Mouse (Mus musculus) brown adipose tissue, adult 24 weeks (tissue): ENCODE data around the gene Hist1h4d. TPM values are rescaled to one million over a fixed set of nuclear protein-coding genes. Genes with fewer than 3 reads are reported as not detected.
"Not testable (repeated sequence)": the region's sequence is repeated elsewhere in the genome, so short reads cannot be mapped to it uniquely, and the experiment has no call there.

Source experiments
- H3K27ac ChIP-seq: fragments of 200-500 bp; replicated peaks from 2 replicates; pipeline ENCODE4 v1.5.1; 2012; ENCODE audit warnings: low read depth, mild to moderate bottlenecking, low read length
- H3K4me1 ChIP-seq: fragments of 200-500 bp; 2 replicates; pipeline ENCODE4 v1.6.1; 2012; ENCODE audit warnings: low read length, mixed read lengths; ENCODE audit not compliant: control insufficient read depth, insufficient read depth, insufficient read length
- H3K4me3 ChIP-seq: fragments of 200-500 bp; 2 replicates; pipeline ENCODE4 v1.5.1; 2012; ENCODE audit warnings: low read depth, mild to moderate bottlenecking, low read length, moderate library complexity; ENCODE audit not compliant: insufficient read depth
- polyA plus RNA-seq: library from polyadenylated mRNA; stranded (reverse); fragments of >200 nt; gene quantifications from 2 replicates; pipeline ENCODE4 v1.2.4, GENCODE M21; 2012; ENCODE audit not compliant: missing spikeins, insufficient read depth, insufficient read length

Hist1h4d gene
- polyA plus RNA-seq, 1 experiment = not detected

DNA sequence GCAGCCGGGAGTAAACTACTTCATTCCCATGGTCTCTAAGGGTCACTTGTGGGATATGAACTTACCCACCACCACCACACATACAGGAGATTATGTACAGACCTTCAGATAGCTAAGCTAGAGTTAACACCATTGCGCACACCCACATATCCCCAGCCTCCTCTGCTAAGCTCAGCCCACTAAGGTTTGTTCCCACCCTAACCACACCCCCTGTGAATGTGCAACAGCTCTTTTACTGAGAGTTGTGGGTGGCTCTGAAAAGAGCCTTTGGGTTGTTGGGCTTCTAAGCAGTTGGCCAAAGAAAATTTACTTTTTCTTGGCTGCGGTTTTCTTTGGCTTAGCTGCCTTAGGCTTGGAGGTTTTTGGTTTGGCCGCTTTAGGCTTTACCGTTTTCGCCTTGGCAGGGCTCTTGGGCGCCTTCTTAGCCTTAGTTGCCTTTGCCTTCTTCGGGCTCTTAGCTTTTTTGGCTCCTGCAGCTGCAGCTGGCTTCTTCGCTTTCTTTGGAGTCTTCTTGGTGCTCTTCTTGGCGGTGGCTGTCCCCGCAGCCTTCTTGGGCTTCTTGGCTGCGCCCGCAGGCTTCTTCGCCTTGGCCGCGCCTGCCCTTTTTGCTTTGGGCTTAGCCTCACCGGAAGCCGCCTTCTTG, 40.3 kb downstream of the Hist1h4d start:
- Histone ChIP-seq H3K4me3 (peak overlapping the region; percentile 88), H3K4me1 (peaks cover 2% of the 10 kb centered on the region; the same call in 1 of the 2 replicates), H3K27ac (peak overlapping the region; percentile 30)

DNA sequence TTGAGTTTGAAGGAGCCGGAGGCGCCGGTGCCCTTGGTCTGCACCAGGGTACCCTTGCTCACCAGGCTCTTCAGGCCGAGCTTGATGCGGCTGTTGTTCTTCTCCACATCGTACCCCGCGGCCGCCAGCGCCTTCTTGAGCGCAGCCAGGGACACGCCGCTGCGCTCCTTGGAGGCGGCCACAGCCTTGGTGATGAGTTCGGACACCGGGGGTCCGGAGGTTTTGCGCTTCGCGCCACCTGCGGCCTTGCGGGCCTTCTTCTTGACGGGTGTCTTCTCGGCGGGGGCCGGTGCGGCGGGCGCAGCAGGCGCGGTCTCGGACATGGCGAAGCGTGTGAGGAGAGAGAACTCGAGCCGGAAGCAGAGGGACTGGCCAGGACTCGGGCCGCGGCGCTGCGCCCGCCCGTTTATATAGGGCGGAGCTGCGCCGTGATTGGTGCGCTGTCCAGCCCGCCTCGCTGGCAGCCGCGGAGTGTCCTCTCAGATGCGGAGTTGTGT, 40.8 kb downstream of the Hist1h4d start, which contains the start of gene Hist1h1e:
Gene Hist1h1e, minus strand, starts transcription at position 384 of the 497 bp plus-strand sequence.
- H3K4me1 ChIP-seq = not testable (repeated sequence)
- Histone ChIP-seq H3K4me3 (peak within 1 kb of the TSS; percentile 88), H3K27ac (peak within 1 kb of the TSS; percentile 82)

DNA sequence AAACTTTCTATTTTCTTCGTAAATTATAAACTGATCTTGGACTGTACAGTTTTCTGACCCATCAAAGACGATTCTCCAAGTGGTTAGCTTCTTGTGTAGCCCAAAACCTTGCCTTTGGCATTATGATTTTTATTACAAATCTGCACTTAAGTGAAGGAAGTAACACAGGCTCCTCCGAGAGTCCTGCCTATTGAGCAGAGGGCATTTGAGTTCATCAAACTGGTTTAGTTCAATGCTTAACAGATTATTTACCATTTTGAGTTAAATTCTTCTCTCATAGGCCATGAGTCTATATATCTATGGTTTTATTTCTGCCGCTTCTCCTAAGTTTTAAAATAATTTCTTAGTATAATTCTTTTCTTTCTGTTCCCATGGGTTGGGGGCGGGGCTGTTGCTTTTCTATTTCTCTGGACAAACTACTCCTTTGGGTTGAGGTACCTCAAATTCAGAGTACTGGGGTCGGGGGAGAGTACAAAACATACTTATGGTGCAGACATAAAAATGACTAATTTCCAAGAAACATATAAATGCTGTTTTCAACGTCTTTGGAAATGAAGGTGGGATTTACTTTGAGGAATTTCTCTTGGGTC, 41.6 kb downstream of the Hist1h4d start:
- Histone ChIP-seq H3K4me1 (peaks cover 2% of the 10 kb centered on the region; the same call in 1 of the 2 replicates), H3K27ac (peak overlapping the region; percentile 82), H3K4me3 (peak overlapping the region; percentile 72)

DNA sequence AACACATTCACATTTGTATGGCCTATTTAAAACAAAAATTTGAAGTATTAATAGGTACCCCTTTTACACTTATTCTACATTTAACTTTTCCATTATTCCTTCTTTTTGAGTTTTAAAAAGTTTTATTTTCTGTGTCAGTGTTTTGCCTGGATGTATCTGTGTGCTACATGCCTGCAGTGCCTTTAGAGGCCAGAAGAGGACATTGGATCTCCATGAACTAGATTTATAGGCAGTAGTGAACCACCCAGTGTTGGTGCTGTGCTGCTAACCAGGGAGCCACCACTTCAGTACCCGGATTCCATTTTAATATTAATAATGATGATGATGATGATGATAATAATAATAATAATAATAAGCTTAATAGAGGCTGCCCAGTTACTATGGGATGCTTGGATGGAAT, 49.3 kb downstream of the Hist1h4d start:
- H3K4me3 ChIP-seq = no peak overlapping the region
- H3K4me1 ChIP-seq = no peaks in the 10 kb centered on the region
- H3K27ac ChIP-seq = no peak overlapping the region

Other genes with a start within 250 kb of the Hist1h4d start
- gene Zfp322a, start 212.4 kb upstream of the Hist1h4d start, polyA plus RNA-seq = 10.1 and 12.5 TPM in 2 replicates
- 4.4 and 5.0 TPM in 2 replicates for gene Abt1, start 157.7 kb upstream of the Hist1h4d start, polyA plus RNA-seq
- not detected in 2 replicates for gene Btn1a1, start 115.7 kb upstream of the Hist1h4d start, polyA plus RNA-seq
- not detected in 2 replicates for gene Btn2a2, start 92.7 kb upstream of the Hist1h4d start, polyA plus RNA-seq
- gene Hist1h4h, start 50.5 kb upstream of the Hist1h4d start, polyA plus RNA-seq = 69.6 and 128 TPM in 2 replicates
- not detected in 2 replicates for gene Hist1h2af, start 47.7 kb upstream of the Hist1h4d start, polyA plus RNA-seq
- not detected in 2 replicates for gene Hist1h3g, start 46.2 kb upstream of the Hist1h4d start, polyA plus RNA-seq
- gene Hist1h2bh, start 38.2 kb upstream of the Hist1h4d start, polyA plus RNA-seq = 1.7 and 2.3 TPM in 2 replicates
- not detected in 2 replicates for gene Hist1h3f, start 37.5 kb upstream of the Hist1h4d start, polyA plus RNA-seq
- gene Hist1h4f, start 29.9 kb upstream of the Hist1h4d start, polyA plus RNA-seq = not detected in 2 replicates
- gene Hist1h1d, start 28.3 kb upstream of the Hist1h4d start, polyA plus RNA-seq = 0.24 and 1.1 TPM in 2 replicates
- 2.8 and 2.9 TPM in 2 replicates for gene Hist1h3e, start 19.2 kb upstream of the Hist1h4d start, polyA plus RNA-seq
- not detected in 2 replicates for gene Hist1h2ae, start 10.4 kb upstream of the Hist1h4d start, polyA plus RNA-seq
- not detected in 2 replicates for gene Hist1h2bg, start 10.2 kb upstream of the Hist1h4d start, polyA plus RNA-seq
- 4.4 TPM in 1 of 2 replicates, not detected in the other for gene Hist1h2bf, start 7.4 kb upstream of the Hist1h4d start, polyA plus RNA-seq
- gene Hist1h2ad, start 7.2 kb upstream of the Hist1h4d start, polyA plus RNA-seq = not detected in 2 replicates
- 1.1 and 2.5 TPM in 2 replicates for gene Hist1h3d, start 5.8 kb upstream of the Hist1h4d start, polyA plus RNA-seq
- 8.2 and 13.8 TPM in 2 replicates for gene Hist1h2be, start 39.5 kb downstream of the Hist1h4d start, polyA plus RNA-seq
- 4.0 TPM in 2 replicates for gene Hist1h1e, start 41.0 kb downstream of the Hist1h4d start, polyA plus RNA-seq
- 0.59 and 1.0 TPM in 2 replicates for gene Hist1h2ac, start 102.3 kb downstream of the Hist1h4d start, polyA plus RNA-seq
- gene Hist1h2bc, start 102.6 kb downstream of the Hist1h4d start, polyA plus RNA-seq = 190 and 234 TPM in 2 replicates
- not detected in 2 replicates for gene Hist1h1t, start 114.2 kb downstream of the Hist1h4d start, polyA plus RNA-seq
- 2.1 TPM in 1 of 2 replicates, not detected in the other for gene Hist1h4c, start 116.9 kb downstream of the Hist1h4d start, polyA plus RNA-seq
- gene Hfe, start 129.3 kb downstream of the Hist1h4d start, polyA plus RNA-seq = 30.2 and 34.3 TPM in 2 replicates
- gene Hist1h1c, start 157.2 kb downstream of the Hist1h4d start, polyA plus RNA-seq = 112 and 175 TPM in 2 replicates
- gene Hist1h3c, start 164.0 kb downstream of the Hist1h4d start, polyA plus RNA-seq = not detected in 2 replicates
- not detected in 2 replicates for gene Hist1h2bb, start 165.1 kb downstream of the Hist1h4d start, polyA plus RNA-seq
- gene Hist1h2ab, start 169.5 kb downstream of the Hist1h4d start, polyA plus RNA-seq = not detected in 2 replicates
- not detected in 2 replicates for gene Hist1h3b, start 170.7 kb downstream of the Hist1h4d start, polyA plus RNA-seq
- not detected in 2 replicates for gene Hist1h4b, start 175.4 kb downstream of the Hist1h4d start, polyA plus RNA-seq
- gene Hist1h4a, start 179.6 kb downstream of the Hist1h4d start, polyA plus RNA-seq = not detected in 2 replicates
- not detected in 2 replicates for gene Hist1h3a, start 180.8 kb downstream of the Hist1h4d start, polyA plus RNA-seq
- not detected in 2 replicates for gene Hist1h1a, start 182.1 kb downstream of the Hist1h4d start, polyA plus RNA-seq
- gene Trim38, start 188.3 kb downstream of the Hist1h4d start, polyA plus RNA-seq = not detected in 2 replicates
- gene Slc17a2, start 225.4 kb downstream of the Hist1h4d start, polyA plus RNA-seq = not detected in 2 replicates